Mouse (Mus musculus): Measurements from ENCODE around the gene Acta2. TPM values are rescaled to one million over a fixed set of nuclear protein-coding genes. Genes with fewer than 3 reads are reported as not detected.

The Acta2 gene
- total and polyA plus RNA-seq, 3 experiments, result 0.13 to 0.31 TPM; not detected in 1

GRCm38 (mm10) chr19:34222805-34223204 is 32.6 kb downstream of the Acta2 start:
- no peaks in the 10 kb centered on the region for H3K9me3 ChIP-seq (replicated peaks; ENCODE audit: low read length)
- dilution Hi-C loops (cut with MboI; ENCODE audit: extremely low pct_ligation_motif_present, extremely low pct_unique_long_range_greater_than_20kb, low sequenced_read_pairs), result no loop called here
- no peak overlapping the region for H3K4me2 ChIP-seq (ENCODE audit: insufficient read depth, low read depth, poor library complexity, severe bottlenecking)
- H3K27me3 ChIP-seq (replicated peaks), result no peaks in the 10 kb centered on the region
- no peak for DNase-seq (ENCODE audit: extremely low read depth)
- H3K79me2 ChIP-seq (replicated peaks; ENCODE audit: control insufficient read depth, extremely low read depth, insufficient read depth, poor library complexity, severe bottlenecking), result peaks cover 2% of the 10 kb centered on the region; the same call in 1 of the 2 replicates
- peaks cover 3 to 45% of the 10 kb centered on the region in 2 experiments; a peak in 3 of 4 replicates for H3K4me1 ChIP-seq (ENCODE audit: control insufficient read depth in 1 of 2, insufficient read depth in 2 of 2)
- no peak overlapping the region for H3K4me3 ChIP-seq (replicated peaks in 1 of 3; ENCODE audit: low read depth in 2 of 3, low read length in 2 of 3, poor library complexity in 1 of 3)
- no peak overlapping the region for H3K9ac ChIP-seq (ENCODE audit: insufficient read depth, low read depth)
- in situ Hi-C loops (cut with MboI; ENCODE audit: low pct_ligation_motif_present, low pct_unique_long_range_greater_than_20kb, low sequenced_read_pairs), result loop anchor here (10.0 kb wide), 1 partner anchor 58 kb away; the partner anchor contains the start of gene Ankrd22
- TF ChIP-seq ZMIZ1 (IDR thresholded peaks at IDR 0.05; ENCODE audit: low read depth, low read length), result no peak
- no peak for TF ChIP-seq GABPA (IDR thresholded peaks at IDR 0.05; ENCODE audit: insufficient replicate concordance, low read depth, low read length)
- no peak for TF ChIP-seq NRF1 (IDR thresholded peaks at IDR 0.05; ENCODE audit: low read depth, low read length)
- no peak for TF ChIP-seq USF1 (IDR thresholded peaks at IDR 0.05; ENCODE audit: low read depth, low read length)
- no peak for TF ChIP-seq CHD1 (IDR thresholded peaks at IDR 0.05; ENCODE audit: low read depth, low read length)
- no peak for TF ChIP-seq IRF4 (IDR thresholded peaks at IDR 0.05; ENCODE audit: low read depth, low read length)
- no peak for TF ChIP-seq ZC3H11A (IDR thresholded peaks at IDR 0.05; ENCODE audit: low read depth, low read length)
- TF ChIP-seq TCF12 (IDR thresholded peaks at IDR 0.05; ENCODE audit: low read depth, low read length), result no peak
- no peak for TF ChIP-seq ETS1 (conservative IDR thresholded peaks at IDR 0.05; ENCODE audit: low read depth, low read length)
- TF ChIP-seq POLR2A (IDR thresholded peaks at IDR 0.05; ENCODE audit: low read depth, low read length), result no peak
- no peak for TF ChIP-seq ELF1 (IDR thresholded peaks at IDR 0.05; ENCODE audit: low read depth, low read length)
- no peak for TF ChIP-seq UBTF (IDR thresholded peaks at IDR 0.05; ENCODE audit: low read depth, low read length)
- no peak for TF ChIP-seq KAT2A (IDR thresholded peaks at IDR 0.05; ENCODE audit: insufficient replicate concordance, low read length)
- TF ChIP-seq JUND (conservative IDR thresholded peaks at IDR 0.05; ENCODE audit: low read depth, low read length), result no peak
- TF ChIP-seq NELFE (IDR thresholded peaks at IDR 0.05; ENCODE audit: low read depth, low read length), result no peak
- no peak for TF ChIP-seq EP300 (IDR thresholded peaks at IDR 0.05; ENCODE audit: low read length)
- H3K36me3 ChIP-seq (replicated peaks in 1 of 2; ENCODE audit: control insufficient read depth in 1 of 2, insufficient read depth in 1 of 2, low read length in 1 of 2), result peaks cover 38 to 71% of the 10 kb centered on the region in 2 experiments
- no peak overlapping the region for H3K27ac ChIP-seq (ENCODE audit: insufficient read depth, low read depth)

- Histone ChIP-seq H3K9ac (ENCODE audit: insufficient read depth, low read depth) (no peak overlapping the region), H3K27me3 (replicated peaks) (no peaks in the 10 kb centered on the region), H3K4me2 (ENCODE audit: insufficient read depth, low read depth, poor library complexity, severe bottlenecking) (no peak overlapping the region), H3K4me3 (replicated peaks in 1 of 3; ENCODE audit: low read depth in 2 of 3, low read length in 2 of 3, poor library complexity in 1 of 3) (no peak overlapping the region), H3K79me2 (replicated peaks; ENCODE audit: control insufficient read depth, extremely low read depth, insufficient read depth, poor library complexity, severe bottlenecking) (peaks cover 2% of the 10 kb centered on the region; the same call in 1 of the 2 replicates), H3K27ac (ENCODE audit: insufficient read depth, low read depth) (no peak overlapping the region), H3K36me3 (replicated peaks in 1 of 2; ENCODE audit: control insufficient read depth in 1 of 2, insufficient read depth in 1 of 2, low read length in 1 of 2) (peaks cover 28 to 62% of the 10 kb centered on the region in 2 experiments), H3K9me3 (replicated peaks; ENCODE audit: low read length) (no peaks in the 10 kb centered on the region), H3K4me1 (ENCODE audit: control insufficient read depth in 1 of 2, insufficient read depth in 2 of 2) (peaks cover 3 to 65% of the 10 kb centered on the region in 2 experiments; a peak in 3 of 4 replicates)
- DNase-seq (ENCODE audit: extremely low read depth), result no peak
- in situ Hi-C loops (cut with MboI; ENCODE audit: low pct_ligation_motif_present, low pct_unique_long_range_greater_than_20kb, low sequenced_read_pairs) (loop anchor here (10.0 kb wide), 1 partner anchor 56 kb away; the partner anchor contains the start of gene Ankrd22), dilution Hi-C loops (cut with MboI; ENCODE audit: extremely low pct_ligation_motif_present, extremely low pct_unique_long_range_greater_than_20kb, low sequenced_read_pairs) (no loop called here)
- TF ChIP-seq NELFE (IDR thresholded peaks at IDR 0.05; ENCODE audit: low read depth, low read length) (no peak), CHD1 (IDR thresholded peaks at IDR 0.05; ENCODE audit: low read depth, low read length) (no peak), UBTF (IDR thresholded peaks at IDR 0.05; ENCODE audit: low read depth, low read length) (no peak), SIN3A (IDR thresholded peaks at IDR 0.05; ENCODE audit: low read length) (no peak), SMC3 (IDR thresholded peaks at IDR 0.05; ENCODE audit: low read depth, low read length) (no peak), USF1 (IDR thresholded peaks at IDR 0.05; ENCODE audit: low read depth, low read length) (no peak), POLR2A (IDR thresholded peaks at IDR 0.05; ENCODE audit: low read depth, low read length) (no peak), CTCF (conservative IDR thresholded peaks at IDR 0.05 in 1 of 2, IDR thresholded peaks at IDR 0.05 in 1 of 2; ENCODE audit: low read depth in 2 of 2, low read length in 2 of 2) (no peak), USF2 (conservative IDR thresholded peaks at IDR 0.05; ENCODE audit: low read depth, low read length) (no peak), MYC (IDR thresholded peaks at IDR 0.05; ENCODE audit: low read depth, low read length) (no peak), TBP (conservative IDR thresholded peaks at IDR 0.05; ENCODE audit: low read depth, low read length) (no peak), POLR2AphosphoS2 (IDR thresholded peaks at IDR 0.05; ENCODE audit: low read depth, low read length) (no peak), MAFK (IDR thresholded peaks at IDR 0.05; ENCODE audit: insufficient replicate concordance, low read length) (no peak), HCFC1 (IDR thresholded peaks at IDR 0.05; ENCODE audit: low read depth, low read length) (no peak), IRF4 (IDR thresholded peaks at IDR 0.05; ENCODE audit: low read depth, low read length) (no peak), EP300 (IDR thresholded peaks at IDR 0.05; ENCODE audit: low read length) (no peak), PAX5 (IDR thresholded peaks at IDR 0.05; ENCODE audit: low read length) (no peak), GABPA (IDR thresholded peaks at IDR 0.05; ENCODE audit: insufficient replicate concordance, low read depth, low read length) (no peak), RCOR1 (conservative IDR thresholded peaks at IDR 0.05; ENCODE audit: low read depth, low read length) (no peak)
Measured at GRCm38 (mm10) chr19:34220732-34221380, 34.5 kb downstream of the Acta2 start.

Measured in CH12.LX (cell line).